Mouse (Mus musculus) myocyte (in vitro differentiated cells): ENCODE results near the gene Clnk.

Experiments used
- CEBPB ChIP-seq: IDR thresholded peaks from 2 replicates; pipeline ENCODE4 v1.6.1; 2011; ENCODE audit warnings: mild to moderate bottlenecking, moderate library complexity; ENCODE audit not compliant: poor library complexity, insufficient read depth, severe bottlenecking
- E2F4 ChIP-seq: IDR thresholded peaks from one replicate; pipeline ENCODE4 v1.6.1; 2011; ENCODE audit warnings: mild to moderate bottlenecking, control low read depth, moderate library complexity; ENCODE audit not compliant: insufficient read depth
- MYOD1 ChIP-seq, 3 experiments: IDR thresholded peaks; one replicate each; pipeline ENCODE4 v1.6.1; 2011; ENCODE audit warnings: control low read depth in 2 of 3, low read depth in 2 of 3, mild to moderate bottlenecking in 2 of 3, moderate library complexity in 1 of 3; ENCODE audit not compliant: insufficient read length in 2 of 3, control insufficient read depth in 1 of 3
- MYOG ChIP-seq, 3 experiments: IDR thresholded peaks; one replicate each; pipeline ENCODE4 v1.6.1; 2011; ENCODE audit warnings: control low read depth in 2 of 3, low read depth in 2 of 3, mild to moderate bottlenecking in 2 of 3; ENCODE audit not compliant: insufficient read length in 2 of 3, control insufficient read depth in 1 of 3, insufficient read depth in 1 of 3
- POLR2A ChIP-seq: IDR thresholded peaks from one replicate; pipeline ENCODE4 v1.6.1; 2011; ENCODE audit warnings: low read depth, mild to moderate bottlenecking, control low read depth, moderate library complexity; ENCODE audit not compliant: insufficient read length
- POLR2AphosphoS2 ChIP-seq: IDR thresholded peaks from one replicate; pipeline ENCODE4 v1.6.1; 2011; ENCODE audit warnings: low read depth, control low read depth; ENCODE audit not compliant: insufficient read length
- TCF12 ChIP-seq: IDR thresholded peaks from one replicate; pipeline ENCODE4 v1.6.1; 2011; ENCODE audit warnings: mild to moderate bottlenecking, control low read depth; ENCODE audit not compliant: poor library complexity, insufficient read depth, severe bottlenecking
- TCF3 ChIP-seq: IDR thresholded peaks from one replicate; pipeline ENCODE4 v1.6.1; 2011; ENCODE audit warnings: low read depth, control low read depth; ENCODE audit not compliant: insufficient read length
- USF1 ChIP-seq: IDR thresholded peaks from one replicate; pipeline ENCODE4 v1.6.1; 2011; ENCODE audit warnings: low read depth, mild to moderate bottlenecking, control low read depth, moderate library complexity

DNA sequence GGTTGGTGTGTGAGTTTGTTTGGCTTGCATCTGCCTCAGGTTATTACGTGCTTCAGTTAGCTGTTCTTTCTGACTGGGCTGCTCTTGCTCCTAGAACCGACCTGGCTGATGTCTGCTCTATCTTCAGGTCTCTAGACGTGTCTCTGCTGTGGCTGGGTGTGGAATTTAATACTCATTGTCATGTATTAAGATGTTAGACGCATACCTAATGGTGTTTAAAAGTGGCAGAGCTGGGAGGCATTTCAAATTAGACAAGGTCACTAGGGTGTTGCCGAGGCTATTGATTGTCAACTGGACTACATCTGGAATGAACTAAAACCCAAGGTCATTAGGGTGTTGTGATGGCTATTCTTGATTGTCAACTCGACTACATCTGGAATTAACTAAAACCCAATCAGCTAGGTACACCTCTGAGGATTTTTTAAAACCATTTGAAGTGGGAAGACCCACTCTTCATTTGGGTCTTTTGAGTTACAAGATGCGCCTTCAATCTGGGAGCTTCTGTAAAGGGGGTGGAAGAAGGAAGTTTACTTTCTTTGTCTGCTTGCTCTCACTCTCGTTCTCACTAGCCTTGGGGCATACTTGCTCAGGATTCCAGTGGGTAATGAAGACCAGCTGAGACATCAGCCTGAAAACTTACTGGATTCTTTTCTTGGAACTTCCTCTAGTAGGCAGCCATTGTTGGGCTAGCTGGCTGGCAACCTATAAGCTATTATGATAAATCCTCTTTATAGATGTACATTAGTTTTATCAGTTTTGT is 179.8 kb downstream of the Clnk start:
- TF ChIP-seq POLR2A (no peak), MYOD1 (IDR thresholded peaks at IDR 0.05; ENCODE audit: control insufficient read depth in 1 of 3, insufficient read length in 2 of 3, low read depth in 2 of 3) (no peak), MYOG (IDR thresholded peaks at IDR 0.05; ENCODE audit: control insufficient read depth in 1 of 3, insufficient read depth in 1 of 3, insufficient read length in 2 of 3, low read depth in 2 of 3) (no peak), USF1 (no peak), TCF3 (no peak), E2F4 (no peak), CEBPB (no peak), POLR2AphosphoS2 (no peak), TCF12 (no peak)
